Mouse (Mus musculus) ES-E14 (cell line): ENCODE data around the gene Nprl3. TPM values are rescaled to one million over a fixed set of nuclear protein-coding genes. Genes with fewer than 3 reads are reported as not detected.

ENCODE experiments used
- DNase-seq: peaks from one replicate; pipeline ENCODE4 v3.0.0-alpha.2; 2013; ENCODE audit warnings: low read depth, low spot score
- H3K27ac ChIP-seq: 2 replicates; pipeline ENCODE4 v1.5.1; 2012; ENCODE audit warnings: low read depth, mild to moderate bottlenecking, low read length, moderate library complexity, mixed read lengths; ENCODE audit not compliant: poor library complexity, insufficient read depth, severe bottlenecking
- H3K36me3 ChIP-seq: 2 replicates; pipeline ENCODE4 v1.6.1; 2012; ENCODE audit warnings: mild to moderate bottlenecking, low read length, moderate library complexity, mixed read lengths; ENCODE audit not compliant: control insufficient read depth, poor library complexity, insufficient read depth, severe bottlenecking
- H3K4me1 ChIP-seq, 2 experiments: fragments of 150-350 bp in 1 of 2; sonication (generic) in 1 of 2; 2 replicates each; pipeline ENCODE4 v1.6.1; 2012; ENCODE audit warnings: low read length in 2 of 2, mild to moderate bottlenecking in 1 of 2, mixed read lengths in 1 of 2; ENCODE audit not compliant: control insufficient read depth in 2 of 2, insufficient read depth in 2 of 2, poor library complexity in 1 of 2
- H3K4me3 ChIP-seq, 2 experiments: fragments of 150-350 bp in 1 of 2; sonication (generic) in 1 of 2; 2 replicates each; pipeline ENCODE4 v1.5.1; 2012; ENCODE audit warnings: low read length in 2 of 2, low read depth in 1 of 2, mild to moderate bottlenecking in 1 of 2, mixed read lengths in 1 of 2; ENCODE audit not compliant: insufficient read depth in 1 of 2, poor library complexity in 1 of 2, severe bottlenecking in 1 of 2
- H3K9ac ChIP-seq: 2 replicates; pipeline ENCODE4 v1.6.1; 2012; ENCODE audit warnings: low read depth, mild to moderate bottlenecking, low read length, mixed read lengths; ENCODE audit not compliant: poor library complexity, insufficient read depth, severe bottlenecking
- H3K9me3 ChIP-seq: fragments of 150-350 bp; sonication (generic); 2 replicates; pipeline ENCODE4 v1.6.1; 2012; ENCODE audit warnings: low read depth, mild to moderate bottlenecking, low read length; ENCODE audit not compliant: control insufficient read depth, insufficient read depth
- CHD2 ChIP-seq: IDR thresholded peaks from 2 replicates; pipeline ENCODE4 v1.6.1; 2014; ENCODE audit warnings: mild to moderate bottlenecking, low read depth, low read length, inconsistent platforms
- HCFC1 ChIP-seq: IDR thresholded peaks from 2 replicates; pipeline ENCODE4 v1.6.1; 2012; ENCODE audit warnings: low read length, inconsistent platforms, borderline replicate concordance; ENCODE audit not compliant: insufficient read depth
- MAFK ChIP-seq: IDR thresholded peaks from 2 replicates; pipeline ENCODE4 v1.6.1; 2014; ENCODE audit warnings: mild to moderate bottlenecking, low read depth, low read length, inconsistent platforms; ENCODE audit not compliant: insufficient read depth
- ZC3H11A ChIP-seq: IDR thresholded peaks from 2 replicates; pipeline ENCODE4 v1.6.1; 2012; ENCODE audit warnings: low read depth, mild to moderate bottlenecking, inconsistent platforms, low read length, borderline replicate concordance
- ZNF384 ChIP-seq: IDR thresholded peaks from 2 replicates; pipeline ENCODE4 v1.6.1; 2012; ENCODE audit warnings: low read depth, low read length, inconsistent platforms
- in situ Hi-C, 2 experiments: fragments of 600-800 bp; cut with MboI; formaldehyde crosslinking; loops; one replicate each; pipeline ENCODE4 v1.15.1; 2025; ENCODE audit warnings: low sequenced_read_pairs in 2 of 2, inconsistent platforms in 1 of 2; ENCODE audit not compliant: unreplicated experiment in 2 of 2
- total RNA-seq: library from RNA; depleted of rRNA; stranded (reverse); fragments of 300-350 nt; gene quantifications from 2 replicates; pipeline ENCODE4 v1.2.3, GENCODE M21; 2012

Gene Nprl3
- total RNA-seq, 1 experiment = 47.2 TPM

GRCm38 (mm10) chr11:32223297-32223967 is 44.1 kb downstream of the Nprl3 start:
- no peak for DNase-seq
- Histone ChIP-seq H3K9ac (no peak overlapping the region), H3K4me3 (no peak overlapping the region), H3K4me1 (peaks cover 0 to 33% of the 10 kb centered on the region in 2 experiments), H3K9me3 (no peaks in the 10 kb centered on the region), H3K27ac (no peak overlapping the region), H3K36me3 (no peaks in the 10 kb centered on the region)
- no peak for TF ChIP-seq HCFC1
- TF ChIP-seq ZNF384 = no peak
- no peak for TF ChIP-seq ZC3H11A
- TF ChIP-seq MAFK = no peak
- in situ Hi-C loops = no loop called here

DNA sequence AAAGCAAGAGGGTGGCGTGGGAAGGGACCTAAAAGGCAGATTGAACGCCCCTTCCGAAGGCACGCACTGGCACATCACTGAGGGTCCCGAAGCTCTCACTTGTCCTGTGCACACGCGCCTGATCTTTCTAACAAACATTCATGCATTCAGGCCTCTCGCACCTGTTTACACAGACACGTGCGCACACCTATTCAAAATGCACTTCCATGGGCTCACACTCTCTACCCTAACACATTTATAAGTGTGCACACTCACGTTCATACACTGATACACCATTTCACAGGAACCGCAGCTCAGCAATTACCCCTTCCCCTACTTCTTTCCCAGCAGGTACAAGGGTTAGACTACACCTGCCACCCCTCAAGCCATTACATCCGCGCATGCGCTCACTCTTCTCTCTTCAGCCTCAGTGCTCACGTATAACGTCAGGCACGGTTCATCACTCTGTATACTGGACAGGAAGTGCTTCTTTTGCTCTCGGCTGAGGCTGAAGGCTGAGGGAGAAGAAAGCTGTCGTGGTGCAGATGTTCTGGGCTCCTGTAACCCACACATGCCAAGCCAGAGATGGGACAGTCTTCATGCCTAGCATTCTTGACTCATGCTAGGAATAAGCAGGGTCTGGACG is 44.8 kb downstream of the Nprl3 start:
- Histone ChIP-seq H3K4me1 (peaks cover 0 to 39% of the 10 kb centered on the region in 2 experiments), H3K9me3 (no peaks in the 10 kb centered on the region), H3K4me3 (peak overlapping the region; percentile 69 to 84), H3K27ac (no peak overlapping the region), H3K9ac (peak overlapping the region; percentile 31; the same call in 1 of the 2 replicates), H3K36me3 (no peaks in the 10 kb centered on the region)
- in situ Hi-C loops = no loop called here
- DNase-seq = no peak
- TF ChIP-seq CHD2 (no peak), ZC3H11A (no peak), ZNF384 (no peak), MAFK (no peak), HCFC1 (no peak)

DNA sequence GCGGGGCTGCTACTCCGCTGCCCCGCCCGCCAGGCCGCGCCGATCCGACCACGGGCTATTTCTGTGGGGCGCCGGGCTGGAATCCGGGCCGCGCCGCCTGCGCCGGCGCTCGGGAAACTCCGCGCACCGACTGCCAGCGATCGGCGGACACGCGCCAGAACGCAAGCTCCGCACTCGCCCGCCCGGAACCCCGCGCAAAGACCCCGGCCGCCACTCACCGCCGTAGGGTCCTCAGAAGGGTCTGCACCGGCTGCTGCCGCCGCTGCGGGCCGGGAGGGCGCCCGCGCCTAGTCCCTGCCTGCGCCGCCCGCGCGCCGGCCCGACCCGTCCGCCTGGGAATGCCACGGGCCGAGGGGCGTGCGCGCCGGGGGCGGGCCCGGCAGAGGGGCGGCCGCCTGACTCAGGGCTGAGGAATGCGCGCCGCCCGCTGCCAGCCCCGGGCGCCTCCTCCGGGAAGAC is 45.5 kb downstream of the Nprl3 start, which contains the start of gene Rhbdf1:
Rhbdf1 (minus strand) TSS at position 350 of the 459 bp plus-strand sequence.
- TF ChIP-seq HCFC1 = peak; percentile 13; the same call in 1 of the 2 replicates
- TF ChIP-seq ZC3H11A = no peak
- no peak for TF ChIP-seq ZNF384
- no peak for TF ChIP-seq MAFK
- TF ChIP-seq CHD2 = no peak
- Histone ChIP-seq H3K4me1 (peaks cover 0 to 41% of the 10 kb centered on the region in 2 experiments), H3K9ac (peak within 1 kb of the TSS; percentile 83), H3K9me3 (no peaks in the 10 kb centered on the region), H3K4me3 (peak within 1 kb of the TSS; percentile 69 to 84), H3K36me3 (no peaks in the 10 kb centered on the region), H3K27ac (peak within 1 kb of the TSS; percentile 56; the same call in 1 of the 2 replicates)
- no peak for DNase-seq
- in situ Hi-C loops = no loop called here

DNA sequence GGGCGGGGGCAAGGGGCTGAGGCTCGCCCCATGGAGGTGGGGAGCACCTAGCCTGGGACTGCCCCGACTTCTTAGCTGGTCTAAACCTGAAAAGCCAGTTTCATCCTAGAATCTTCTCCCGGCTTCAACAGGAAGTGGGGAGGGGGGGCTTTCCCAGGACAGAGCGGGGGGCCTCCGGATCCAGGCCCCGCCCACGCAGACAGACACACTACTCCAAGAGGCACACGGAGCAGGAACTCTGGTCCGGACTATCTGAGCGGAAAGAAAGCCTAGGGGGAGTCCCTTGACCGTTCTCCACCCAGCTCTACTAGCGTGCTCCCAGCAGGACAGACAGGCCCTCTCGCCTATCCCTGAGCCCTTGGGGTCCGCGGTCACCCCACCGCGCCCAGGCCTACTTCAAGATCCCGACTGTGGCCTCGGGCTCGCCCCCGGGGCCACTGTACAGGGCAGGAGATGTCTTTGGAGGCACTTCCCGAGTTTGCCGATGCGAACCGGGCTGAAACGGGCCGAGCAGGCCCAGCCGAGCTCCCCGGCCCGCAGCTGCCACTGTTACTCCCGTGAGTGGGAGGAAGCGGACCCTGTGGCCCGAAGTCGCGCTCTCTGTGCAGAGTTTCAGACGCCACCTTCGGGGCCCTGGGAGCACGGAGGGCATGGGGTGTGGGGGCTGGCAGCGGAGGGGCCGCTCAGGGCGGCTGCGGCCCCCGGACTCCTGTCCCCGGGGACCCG is 46.1 kb downstream of the Nprl3 start:
- peak overlapping the region; percentile 83 for H3K9ac ChIP-seq
- no peak for DNase-seq
- in situ Hi-C loops = no loop called here
- no peaks in the 10 kb centered on the region for H3K9me3 ChIP-seq
- peaks cover 0 to 41% of the 10 kb centered on the region in 2 experiments; a peak in 3 of 4 replicates for H3K4me1 ChIP-seq
- H3K4me3 ChIP-seq = peak overlapping the region; percentile 69 to 84
- H3K36me3 ChIP-seq = no peaks in the 10 kb centered on the region; the same call in 1 of the 2 replicates
- TF ChIP-seq HCFC1 (no peak), ZC3H11A (no peak), ZNF384 (no peak), MAFK (no peak), CHD2 (no peak)
- H3K27ac ChIP-seq = peak overlapping the region; percentile 56; the same call in 1 of the 2 replicates
